Mouse (Mus musculus) C2C12 (cell line): ENCODE measurements around the gene Grik2.

Experiments
- CEBPB ChIP-seq: IDR thresholded peaks from one replicate; pipeline ENCODE4 v1.6.1; 2011; ENCODE audit warnings: low read depth, mild to moderate bottlenecking, control low read depth, moderate library complexity
- CTCF ChIP-seq: IDR thresholded peaks from one replicate; pipeline ENCODE4 v1.5.1; 2011; ENCODE audit not compliant: control insufficient read depth, insufficient read depth, insufficient read length
- MAX ChIP-seq: IDR thresholded peaks from one replicate; pipeline ENCODE4 v1.6.1; 2011; ENCODE audit warnings: mild to moderate bottlenecking, control low read depth
- MYOD1 ChIP-seq: IDR thresholded peaks from one replicate; pipeline ENCODE4 v1.6.1; 2011; ENCODE audit warnings: low read depth; ENCODE audit not compliant: control insufficient read depth, insufficient read length
- MYOG ChIP-seq: IDR thresholded peaks from one replicate; pipeline ENCODE4 v1.6.1; 2011; ENCODE audit not compliant: control insufficient read depth, insufficient read length; ENCODE audit errors: extremely low read depth

DNA sequence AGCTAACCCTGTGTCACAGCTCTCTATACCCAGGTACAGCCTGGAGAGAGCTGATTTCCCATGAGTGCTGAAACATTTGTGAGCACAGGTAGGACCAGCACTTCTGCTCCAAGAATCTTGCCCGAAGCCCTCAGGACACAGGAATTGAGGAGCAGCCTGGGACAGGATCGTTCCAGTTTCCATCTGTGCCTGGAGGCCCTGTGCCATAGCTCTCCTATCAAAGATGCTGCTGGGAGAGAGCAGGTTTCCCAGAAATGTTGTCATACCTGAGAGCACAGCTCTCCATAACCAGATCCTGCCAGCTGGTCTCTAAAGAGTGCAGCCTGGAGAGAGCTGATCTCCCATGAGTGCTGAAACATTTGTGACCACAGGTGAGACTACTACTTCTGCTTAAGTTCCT, 420.0 kb downstream of the Grik2 start:
- TF ChIP-seq CTCF, result no peak
- TF ChIP-seq MAX, result no peak
- TF ChIP-seq CEBPB, result no peak
- TF ChIP-seq MYOD1, result no peak
- TF ChIP-seq MYOG, result no peak
